Mouse (Mus musculus): ENCODE measurements at regions not wholly inside any gene's neighbourhood (a gene's known extent, or its start where the extent isn't known, plus 50 kb on each side); places are given as distances from the start of the nearest gene placed in this dataset.

DNA sequence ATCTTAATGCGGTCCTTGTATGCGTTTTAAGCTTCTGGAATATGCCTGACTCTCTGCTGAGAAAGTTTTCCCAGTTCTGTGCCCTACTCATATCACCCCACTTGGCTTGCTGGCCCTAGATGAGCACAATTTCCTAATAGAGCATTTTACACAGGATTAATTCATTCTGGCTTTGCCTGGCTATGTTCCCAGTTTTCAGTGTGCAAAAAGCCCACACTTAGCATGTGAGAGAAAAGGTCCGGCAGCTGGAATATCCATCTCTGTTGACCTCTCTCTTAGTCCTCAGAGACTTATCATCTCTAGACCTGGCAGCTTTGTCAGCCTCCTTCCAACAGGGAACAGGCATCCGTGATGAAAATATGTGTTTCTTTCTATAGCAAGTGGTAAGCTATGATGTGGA lies 574.6 kb downstream of the Tmem182 start:
- no peak for ATAC-seq (replicated peaks; ENCODE audit: low FRiP score, low read depth)
- Histone ChIP-seq H3K4me2 (ENCODE audit: low read length) (no peak overlapping the region), H3K27ac (no peak overlapping the region), H3K27me3 (ENCODE audit: insufficient read depth, low read length) (no peaks in the 10 kb centered on the region), H3K9me3 (replicated peaks; ENCODE audit: low read length) (no peaks in the 10 kb centered on the region), H3K9ac (ENCODE audit: low read depth, low read length) (no peak overlapping the region), H3K4me1 (replicated peaks; ENCODE audit: insufficient read depth, low read length) (no peaks in the 10 kb centered on the region), H3K4me3 (replicated peaks; ENCODE audit: low read depth, low read length) (no peak overlapping the region), H3K36me3 (ENCODE audit: insufficient read depth, low read length) (no peaks in the 10 kb centered on the region)
- no peak for DNase-seq (ENCODE audit: low spot score)
- no peak for TF ChIP-seq CTCF (IDR thresholded peaks at IDR 0.05; ENCODE audit: low read depth)
- WGBS, result 61% methylated on average over 4 of the region's 4 CpGs

DNA sequence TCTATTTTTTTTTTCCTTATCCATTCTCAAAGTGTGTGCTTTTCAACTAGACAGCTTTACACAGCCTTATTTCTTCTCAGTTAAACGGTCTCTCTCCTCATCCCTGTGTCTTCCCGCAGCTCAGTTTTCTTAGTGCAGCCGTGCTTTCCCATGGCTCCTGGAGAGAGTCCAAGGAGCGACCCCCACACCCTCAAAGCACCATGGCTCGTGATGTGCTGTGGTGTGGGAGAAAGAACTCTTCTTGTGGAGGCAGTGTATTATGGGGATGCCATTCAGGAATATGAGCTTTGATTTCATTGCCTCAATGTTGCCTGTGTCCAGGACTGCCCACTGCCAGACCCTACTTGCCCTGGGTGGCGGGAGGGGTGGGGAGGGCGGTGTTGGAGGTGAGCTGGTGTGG lies 576.1 kb downstream of the Tmem182 start:
- no peaks in the 10 kb centered on the region for H3K4me1 ChIP-seq (replicated peaks; ENCODE audit: insufficient read depth, low read length)
- H3K4me2 ChIP-seq (ENCODE audit: low read length), result no peak overlapping the region
- no peaks in the 10 kb centered on the region for H3K9me3 ChIP-seq (replicated peaks; ENCODE audit: low read length)
- H3K9ac ChIP-seq (ENCODE audit: low read depth, low read length), result no peak overlapping the region
- DNase-seq (ENCODE audit: low spot score) (no peak), ATAC-seq (replicated peaks; ENCODE audit: low FRiP score, low read depth) (no peak)
- H3K27ac ChIP-seq, result no peak overlapping the region
- H3K4me3 ChIP-seq (replicated peaks; ENCODE audit: low read depth, low read length), result no peak overlapping the region
- H3K36me3 ChIP-seq (ENCODE audit: insufficient read depth, low read length), result no peaks in the 10 kb centered on the region
- 52% methylated on average over 7 of the region's 7 CpGs for WGBS
- H3K27me3 ChIP-seq (ENCODE audit: insufficient read depth, low read length), result no peaks in the 10 kb centered on the region
- TF ChIP-seq CTCF (IDR thresholded peaks at IDR 0.05; ENCODE audit: low read depth), result no peak

DNA sequence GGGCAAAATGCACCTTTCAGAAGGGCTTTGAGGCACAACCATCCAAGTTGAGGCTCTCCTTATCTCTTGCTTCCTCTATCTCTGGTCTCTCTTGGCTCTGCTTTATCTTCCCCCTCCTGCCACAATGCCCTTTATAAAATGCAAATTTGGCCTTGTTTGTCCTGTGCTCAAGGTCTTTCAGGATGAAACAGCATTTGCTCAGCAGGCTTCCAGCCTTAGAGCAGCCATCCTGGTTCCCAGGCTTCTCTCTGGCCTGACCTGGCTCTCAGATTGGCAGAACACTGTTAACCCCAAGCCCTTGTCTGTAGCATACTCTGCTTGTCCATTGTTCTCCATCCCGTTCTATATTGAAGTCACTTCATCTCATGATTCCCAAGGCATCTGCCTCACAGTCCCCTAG lies 579.3 kb downstream of the Tmem182 start:
- Histone ChIP-seq H3K36me3 (ENCODE audit: insufficient read depth, low read length) (no peaks in the 10 kb centered on the region), H3K27me3 (ENCODE audit: insufficient read depth, low read length) (no peaks in the 10 kb centered on the region), H3K4me2 (ENCODE audit: low read length) (no peak overlapping the region), H3K9me3 (replicated peaks; ENCODE audit: low read length) (no peaks in the 10 kb centered on the region), H3K4me3 (replicated peaks; ENCODE audit: low read depth, low read length) (no peak overlapping the region), H3K9ac (ENCODE audit: low read depth, low read length) (no peak overlapping the region), H3K27ac (no peak overlapping the region), H3K4me1 (replicated peaks; ENCODE audit: insufficient read depth, low read length) (no peaks in the 10 kb centered on the region)
- ATAC-seq (replicated peaks; ENCODE audit: low FRiP score, low read depth) (no peak), DNase-seq (ENCODE audit: low spot score) (no peak)
- no peak for TF ChIP-seq CTCF (IDR thresholded peaks at IDR 0.05; ENCODE audit: low read depth)
- 52% methylated on average over 1 of the region's 1 CpGs for WGBS

DNA sequence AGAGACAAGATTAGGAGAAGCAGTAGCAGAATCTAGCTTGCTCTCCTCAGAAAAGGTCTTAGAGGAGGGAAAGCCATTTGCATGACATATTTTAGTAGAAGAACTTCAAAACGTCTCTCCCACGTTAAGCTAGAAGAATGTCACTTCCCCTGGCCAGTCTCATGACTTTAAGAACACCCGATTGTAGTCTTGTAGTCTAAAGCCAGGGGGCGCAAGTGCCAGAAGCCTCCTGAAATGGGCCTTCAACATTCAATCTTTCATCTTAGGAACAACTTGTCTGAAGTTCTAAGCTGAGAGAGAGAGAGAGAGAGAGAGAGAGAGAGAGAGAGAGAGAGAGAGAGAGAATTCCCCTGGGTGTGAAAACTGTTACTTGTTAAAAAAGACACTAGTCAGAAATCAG lies 581.0 kb downstream of the Tmem182 start:
- TF ChIP-seq CTCF (IDR thresholded peaks at IDR 0.05; ENCODE audit: low read depth), result peak; percentile 57
- WGBS, result 66% methylated on average over 4 of the region's 4 CpGs

GRCm38 (mm10) chr1:41390102-41390884 lies 584.9 kb downstream of the Tmem182 start:
- Histone ChIP-seq H3K4me1 (replicated peaks; ENCODE audit: insufficient read depth, low read length) (no peaks in the 10 kb centered on the region; the same call in 1 of the 2 replicates), H3K4me2 (ENCODE audit: low read length) (peak overlapping the region; percentile 18; the same call in 1 of the 2 replicates), H3K9ac (ENCODE audit: low read depth, low read length) (no peak overlapping the region), H3K27me3 (ENCODE audit: insufficient read depth, low read length) (no peaks in the 10 kb centered on the region), H3K9me3 (replicated peaks; ENCODE audit: low read length) (no peaks in the 10 kb centered on the region), H3K27ac (0 out of 2 replicates have a peak overlapping the region, but pooled peaks have one; percentile 6), H3K4me3 (replicated peaks; ENCODE audit: low read depth, low read length) (no peak overlapping the region), H3K36me3 (ENCODE audit: insufficient read depth, low read length) (no peaks in the 10 kb centered on the region)
- DNase-seq (ENCODE audit: low spot score) (peak; percentile 90), ATAC-seq (replicated peaks; ENCODE audit: low FRiP score, low read depth) (peak; percentile 92)
- 12% methylated on average over 11 of the region's 11 CpGs for WGBS
- no peak for TF ChIP-seq CTCF (IDR thresholded peaks at IDR 0.05; ENCODE audit: low read depth)

More for the DNA sequence above, 581.0 kb downstream of the Tmem182 start:
- Histone ChIP-seq H3K4me1 (replicated peaks; ENCODE audit: insufficient read depth, low read length) (no peaks in the 10 kb centered on the region; the same call in 1 of the 2 replicates), H3K9me3 (replicated peaks; ENCODE audit: low read length) (no peaks in the 10 kb centered on the region), H3K27me3 (ENCODE audit: insufficient read depth, low read length) (no peaks in the 10 kb centered on the region), H3K27ac (no peak overlapping the region), H3K4me2 (ENCODE audit: low read length) (no peak overlapping the region), H3K9ac (ENCODE audit: low read depth, low read length) (no peak overlapping the region), H3K4me3 (replicated peaks; ENCODE audit: low read depth, low read length) (no peak overlapping the region), H3K36me3 (ENCODE audit: insufficient read depth, low read length) (no peaks in the 10 kb centered on the region)
- ATAC-seq (replicated peaks; ENCODE audit: low FRiP score, low read depth), result no peak
- DNase-seq (ENCODE audit: low spot score), result no peak

DNA sequence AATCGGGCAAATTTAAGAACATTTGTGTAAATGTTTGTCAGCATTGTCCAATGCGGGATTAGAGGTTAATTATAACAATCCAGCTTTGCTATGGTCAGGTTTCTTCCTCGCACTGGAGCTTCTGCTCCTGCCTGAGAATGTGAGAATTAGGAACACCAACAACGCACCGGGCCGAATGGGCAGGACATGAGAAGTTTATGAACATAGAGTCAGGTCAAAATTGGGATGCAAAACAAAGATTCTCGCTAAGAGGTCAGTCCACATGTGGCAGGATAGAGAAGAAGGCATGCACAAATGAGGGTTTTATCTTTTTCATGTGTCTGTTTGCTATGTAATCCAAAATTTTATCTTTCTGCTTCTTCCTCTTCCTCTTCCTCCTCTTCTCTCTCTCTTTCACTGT lies 585.7 kb downstream of the Tmem182 start:
- TF ChIP-seq CTCF (IDR thresholded peaks at IDR 0.05; ENCODE audit: low read depth), result no peak
- ATAC-seq (replicated peaks; ENCODE audit: low FRiP score, low read depth) (no peak), DNase-seq (ENCODE audit: low spot score) (no peak)
- H3K36me3 ChIP-seq (ENCODE audit: insufficient read depth, low read length), result no peaks in the 10 kb centered on the region
- 82% methylated on average over 7 of the region's 7 CpGs for WGBS
- no peak overlapping the region for H3K27ac ChIP-seq
- no peak overlapping the region for H3K9ac ChIP-seq (ENCODE audit: low read depth, low read length)
- no peaks in the 10 kb centered on the region for H3K9me3 ChIP-seq (replicated peaks; ENCODE audit: low read length)
- H3K4me2 ChIP-seq (ENCODE audit: low read length), result no peak overlapping the region
- no peaks in the 10 kb centered on the region for H3K27me3 ChIP-seq (ENCODE audit: insufficient read depth, low read length)
- H3K4me3 ChIP-seq (replicated peaks; ENCODE audit: low read depth, low read length), result no peak overlapping the region
- no peaks in the 10 kb centered on the region; the same call in 1 of the 2 replicates for H3K4me1 ChIP-seq (replicated peaks; ENCODE audit: insufficient read depth, low read length)

Data from kidney, postnatal 0 days (tissue).